Mouse (Mus musculus) heart, embryonic 12.5 days (tissue): ENCODE data around the gene Mcm10. TPM values are rescaled to one million over a fixed set of nuclear protein-coding genes. Genes with fewer than 3 reads are reported as not detected.

Experiments
- ATAC-seq: fragments of 200-750 bp; cut with Nextera tagmentation; 2 replicates; pipeline ENCODE4 v1.8.0; 2017; ENCODE audit warnings: moderate TSS enrichment, moderate library complexity; ENCODE audit not compliant: insufficient number of reproducible peaks, low FRiP score
- H3K27ac ChIP-seq: fragments of 300-500 bp; sonication (generic); 2 replicates; pipeline ENCODE4 v1.5.1; 2016; ENCODE audit warnings: mild to moderate bottlenecking, moderate library complexity; ENCODE audit not compliant: poor library complexity, severe bottlenecking
- H3K27me3 ChIP-seq: fragments of 300-500 bp; sonication (generic); replicated peaks from 2 replicates; pipeline ENCODE4 v1.6.1; 2016; ENCODE audit warnings: mild to moderate bottlenecking, moderate library complexity
- H3K36me3 ChIP-seq: fragments of 300-500 bp; sonication (generic); 2 replicates; pipeline ENCODE4 v1.6.1; 2016; ENCODE audit warnings: mild to moderate bottlenecking, moderate library complexity
- H3K4me1 ChIP-seq: fragments of 300-500 bp; sonication (generic); replicated peaks from 2 replicates; pipeline ENCODE4 v1.6.1; 2016; ENCODE audit warnings: mild to moderate bottlenecking
- H3K4me2 ChIP-seq: fragments of 300-500 bp; sonication (generic); 2 replicates; pipeline ENCODE4 v1.6.1; 2016; ENCODE audit warnings: mild to moderate bottlenecking, moderate library complexity
- H3K4me3 ChIP-seq: fragments of 300-500 bp; sonication (generic); 2 replicates; pipeline ENCODE4 v1.5.1; 2016; ENCODE audit warnings: mild to moderate bottlenecking
- H3K9ac ChIP-seq: fragments of 300-500 bp; sonication (generic); 2 replicates; pipeline ENCODE4 v1.6.1; 2016; ENCODE audit warnings: mild to moderate bottlenecking, moderate library complexity
- H3K9me3 ChIP-seq: fragments of 300-500 bp; sonication (generic); replicated peaks from 2 replicates; pipeline ENCODE4 v1.6.1; 2016; ENCODE audit warnings: mild to moderate bottlenecking, moderate library complexity
- WGBS: fragments of 180-500 bp; shearing (Covaris S2); methylation state at CpG from one replicate; pipeline ENCODE4 v1.1.7; 2016; 5-methylcytosine and 5-hydroxymethylcytosine counted together
- polyA plus RNA-seq: library from polyadenylated mRNA; unstranded; fragments of >200 nt; fragmentation: Nextera tagmentation; extraction: Ambion mirVana; gene quantifications from 2 replicates; pipeline ENCODE4 v1.2.1, GENCODE M21; 2016

Mcm10 gene
- polyA plus RNA-seq: 23.8 and 24.2 TPM in 2 replicates

- 3% methylated on average over 32 of the region's 32 CpGs for WGBS
- Histone ChIP-seq H3K9me3 (0 out of 2 replicates have a peak, but pooled peaks cover 4% of the 10 kb centered on the region), H3K9ac (peak within 1 kb of the TSS; percentile 71), H3K27me3 (no peaks in the 10 kb centered on the region), H3K27ac (no peak within 1 kb of the TSS), H3K4me1 (peaks cover 9% of the 10 kb centered on the region), H3K4me2 (peak within 1 kb of the TSS; percentile 68), H3K4me3 (peak within 1 kb of the TSS; percentile 77), H3K36me3 (peaks cover 19% of the 10 kb centered on the region)
- ATAC-seq: peak; percentile 100
Measured at GRCm38 (mm10) chr2:5012491-5013324, at the start of gene Mcm10. Mcm10 (minus strand) TSS chr2:5012791.

DNA sequence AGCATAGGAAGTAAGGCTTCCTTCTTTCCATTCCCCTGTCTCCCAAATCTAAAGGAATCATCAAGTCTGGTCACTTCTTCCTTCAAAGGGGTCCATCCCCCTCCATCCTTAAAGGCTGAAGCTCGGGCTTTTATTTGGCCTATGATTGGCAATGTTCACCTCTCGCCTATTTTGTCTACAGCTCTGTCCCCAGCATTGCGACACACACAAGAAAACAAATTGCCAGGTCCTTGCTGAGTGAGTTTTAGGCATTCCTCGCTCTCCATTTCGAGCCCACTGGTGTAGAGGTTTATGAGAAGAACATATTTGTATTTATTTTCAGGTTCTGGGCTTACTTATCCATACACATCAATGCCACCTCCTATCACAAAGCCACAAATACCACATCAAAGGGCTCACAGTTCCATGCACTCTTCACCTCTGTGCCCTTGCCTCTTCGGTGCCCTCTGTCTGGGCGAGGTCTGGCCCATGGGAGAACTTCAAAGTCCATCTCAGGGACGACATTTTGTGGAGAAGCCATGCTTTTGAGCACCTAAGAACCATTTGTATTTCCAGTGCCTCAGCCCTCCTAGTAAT, 48.6 kb upstream of the Mcm10 start:
- Histone ChIP-seq H3K27ac (no peak overlapping the region), H3K4me2 (no peak overlapping the region), H3K9me3 (no peaks in the 10 kb centered on the region), H3K9ac (no peak overlapping the region), H3K27me3 (no peaks in the 10 kb centered on the region), H3K4me1 (peaks cover 10% of the 10 kb centered on the region), H3K4me3 (no peak overlapping the region), H3K36me3 (no peaks in the 10 kb centered on the region)
- no peak for ATAC-seq
- 80% methylated on average over 8 of the region's 8 CpGs for WGBS

GRCm38 (mm10) chr2:5059997-5060396, 47.4 kb upstream of the Mcm10 start:
- no peaks in the 10 kb centered on the region for H3K36me3 ChIP-seq
- WGBS: 80% methylated on average over 4 of the region's 4 CpGs

DNA sequence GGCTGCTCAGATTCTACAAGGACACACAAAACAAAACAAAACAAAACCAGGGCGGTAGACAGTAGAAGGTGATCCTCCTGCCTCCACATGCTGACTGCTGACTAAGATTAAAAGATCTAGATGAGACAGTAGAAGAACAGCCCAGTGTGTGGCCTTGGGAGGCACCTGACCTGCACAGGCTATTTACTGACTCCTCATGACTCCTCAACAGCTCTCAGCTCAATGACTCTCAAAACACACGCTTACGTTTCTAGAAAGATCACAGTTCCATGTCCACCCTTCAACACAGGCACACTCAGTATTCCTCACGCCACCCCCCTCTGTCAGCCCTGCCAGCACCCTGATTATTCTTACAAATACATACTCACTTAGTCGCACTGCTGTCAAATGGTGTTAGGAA, 45.8 kb upstream of the Mcm10 start:
- WGBS: 79% methylated on average over 5 of the region's 5 CpGs
- no peak for ATAC-seq
- Histone ChIP-seq H3K9ac (no peak overlapping the region), H3K4me2 (no peak overlapping the region), H3K9me3 (no peaks in the 10 kb centered on the region), H3K4me3 (no peak overlapping the region), H3K27ac (no peak overlapping the region), H3K36me3 (no peaks in the 10 kb centered on the region), H3K27me3 (no peaks in the 10 kb centered on the region), H3K4me1 (peaks cover 10% of the 10 kb centered on the region)

More at GRCm38 (mm10) chr2:5059997-5060396, 47.4 kb upstream of the Mcm10 start:
- Histone ChIP-seq H3K4me3 (no peak overlapping the region), H3K27ac (no peak overlapping the region), H3K9ac (no peak overlapping the region), H3K27me3 (no peaks in the 10 kb centered on the region), H3K9me3 (no peaks in the 10 kb centered on the region), H3K4me1 (peaks cover 10% of the 10 kb centered on the region), H3K4me2 (no peak overlapping the region)
- no peak for ATAC-seq

- Histone ChIP-seq H3K4me1 (peaks cover under 1% of the 10 kb centered on the region), H3K4me3 (no peak overlapping the region), H3K4me2 (no peak overlapping the region), H3K27ac (no peak overlapping the region), H3K9me3 (no peaks in the 10 kb centered on the region; the same call in 1 of the 2 replicates), H3K36me3 (peaks cover 13% of the 10 kb centered on the region), H3K9ac (no peak overlapping the region), H3K27me3 (no peaks in the 10 kb centered on the region)
- ATAC-seq: no peak
- WGBS: 82% methylated on average over 2 of the region's 2 CpGs
Measured at GRCm38 (mm10) chr2:5050562-5050961, 38.0 kb upstream of the Mcm10 start.

DNA sequence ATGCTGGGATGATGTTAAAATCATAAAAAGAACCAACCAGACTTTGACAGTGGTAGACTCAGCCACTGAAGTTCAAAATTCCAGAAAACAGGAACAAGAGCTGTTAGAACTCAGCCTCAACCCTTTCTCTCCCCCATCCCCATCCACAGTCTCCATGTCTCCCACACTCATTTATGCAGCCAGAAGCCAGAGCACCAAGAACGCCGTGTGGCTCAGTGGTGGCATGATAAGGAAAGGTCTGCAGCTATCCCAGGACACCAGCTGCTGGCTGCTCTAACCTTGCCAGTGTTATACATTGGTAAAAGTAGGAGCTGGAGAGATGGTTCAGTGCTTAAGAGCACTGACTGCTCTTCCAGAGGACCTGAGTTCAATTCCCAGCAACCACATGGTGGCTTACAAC, 34.4 kb upstream of the Mcm10 start:
- ATAC-seq: no peak
- Histone ChIP-seq H3K4me1 (peaks cover 16% of the 10 kb centered on the region), H3K27ac (no peak overlapping the region), H3K9ac (no peak overlapping the region), H3K27me3 (no peaks in the 10 kb centered on the region), H3K4me3 (no peak overlapping the region), H3K9me3 (no peaks in the 10 kb centered on the region), H3K4me2 (no peak overlapping the region), H3K36me3 (peaks cover 8% of the 10 kb centered on the region)
- 60% methylated on average over 2 of the region's 2 CpGs for WGBS

- Histone ChIP-seq H3K4me1 (peaks cover 16% of the 10 kb centered on the region), H3K36me3 (peaks cover 5% of the 10 kb centered on the region), H3K4me3 (no peak overlapping the region), H3K9me3 (no peaks in the 10 kb centered on the region), H3K9ac (no peak overlapping the region), H3K27me3 (no peaks in the 10 kb centered on the region), H3K27ac (no peak overlapping the region), H3K4me2 (no peak overlapping the region)
- 40% methylated on average over 13 of the region's 13 CpGs for WGBS
- ATAC-seq: no peak
Measured at GRCm38 (mm10) chr2:5045269-5045965, 32.8 kb upstream of the Mcm10 start.

- H3K9me3 ChIP-seq: no peaks in the 10 kb centered on the region
- H3K4me2 ChIP-seq: no peak overlapping the region
- no peak overlapping the region for H3K27ac ChIP-seq
- H3K4me3 ChIP-seq: no peak overlapping the region
- H3K27me3 ChIP-seq: no peaks in the 10 kb centered on the region
- peaks cover 4% of the 10 kb centered on the region for H3K36me3 ChIP-seq
- no peak overlapping the region for H3K9ac ChIP-seq
- no peak; the same call in 1 of the 2 replicates for ATAC-seq
- 36% methylated on average over 3 of the region's 3 CpGs for WGBS
- peaks cover 16% of the 10 kb centered on the region for H3K4me1 ChIP-seq
Measured at GRCm38 (mm10) chr2:5044321-5044720, 31.7 kb upstream of the Mcm10 start.

DNA sequence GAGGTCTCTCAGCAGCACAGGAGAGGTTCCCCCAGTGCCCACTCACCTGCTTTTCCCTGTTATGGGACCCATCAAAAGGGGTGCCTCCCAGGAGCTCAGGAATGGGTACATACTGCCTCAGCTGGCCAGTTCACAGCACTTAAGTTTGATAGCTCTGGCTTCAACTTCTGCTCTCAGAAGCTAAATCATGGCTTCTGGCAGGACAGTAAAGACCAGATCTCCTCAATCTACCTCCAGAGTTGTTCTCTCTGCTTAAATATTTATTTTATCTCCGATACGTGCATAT, 30.8 kb upstream of the Mcm10 start:
- Histone ChIP-seq H3K9ac (no peak overlapping the region), H3K27me3 (no peaks in the 10 kb centered on the region), H3K4me2 (no peak overlapping the region), H3K9me3 (no peaks in the 10 kb centered on the region), H3K27ac (no peak overlapping the region), H3K36me3 (no peaks in the 10 kb centered on the region; the same call in none of the 2 replicates), H3K4me3 (no peak overlapping the region), H3K4me1 (peaks cover 16% of the 10 kb centered on the region)
- 75% methylated on average over 2 of the region's 2 CpGs for WGBS
- no peak for ATAC-seq

- ATAC-seq: no peak
- H3K4me3 ChIP-seq: no peak overlapping the region
- no peak overlapping the region for H3K27ac ChIP-seq
- no peaks in the 10 kb centered on the region for H3K27me3 ChIP-seq
- H3K9me3 ChIP-seq: no peaks in the 10 kb centered on the region
- 55% methylated on average over 11 of the region's 11 CpGs for WGBS
- no peaks in the 10 kb centered on the region; the same call in none of the 2 replicates for H3K36me3 ChIP-seq
- H3K4me1 ChIP-seq: peaks cover 16% of the 10 kb centered on the region
- H3K4me2 ChIP-seq: no peak overlapping the region
- H3K9ac ChIP-seq: no peak overlapping the region
Measured at GRCm38 (mm10) chr2:5042616-5043475, 30.3 kb upstream of the Mcm10 start.
